Mouse (Mus musculus) heart, embryonic 11.5 days (tissue): Measurements from ENCODE around the gene Ppp1r11. TPM values are rescaled to one million over a fixed set of nuclear protein-coding genes. Genes with fewer than 3 reads are reported as not detected.

Experiments used
- ATAC-seq: fragments of 200-750 bp; cut with Nextera tagmentation; replicated peaks from 2 replicates; pipeline ENCODE4 v1.8.0; 2017; ENCODE audit warnings: moderate library complexity; ENCODE audit not compliant: insufficient number of reproducible peaks, low FRiP score, low TSS enrichment
- H3K27ac ChIP-seq: fragments of 300-500 bp; sonication (generic); 2 replicates; pipeline ENCODE4 v1.5.1; 2014; ENCODE audit warnings: mild to moderate bottlenecking, low read depth, low read length
- H3K27me3 ChIP-seq: fragments of 300-500 bp; sonication (generic); 2 replicates; pipeline ENCODE4 v1.6.1; 2014; ENCODE audit warnings: mild to moderate bottlenecking, low read length, mixed read lengths; ENCODE audit not compliant: control insufficient read depth, insufficient read depth
- H3K36me3 ChIP-seq: fragments of 300-500 bp; sonication (generic); 2 replicates; pipeline ENCODE4 v1.6.1; 2014; ENCODE audit warnings: mild to moderate bottlenecking, low read length, moderate library complexity, mixed read lengths; ENCODE audit not compliant: control insufficient read depth, insufficient read depth
- H3K4me1 ChIP-seq: fragments of 300-500 bp; sonication (generic); 2 replicates; pipeline ENCODE4 v1.6.1; 2014; ENCODE audit warnings: low read length; ENCODE audit not compliant: control insufficient read depth, insufficient read depth
- H3K4me2 ChIP-seq: fragments of 300-500 bp; sonication (generic); 2 replicates; pipeline ENCODE4 v1.6.1; 2014; ENCODE audit warnings: mild to moderate bottlenecking, moderate library complexity
- H3K4me3 ChIP-seq: fragments of 300-500 bp; sonication (generic); 2 replicates; pipeline ENCODE4 v1.5.1; 2014; ENCODE audit warnings: low read depth, low read length
- H3K9ac ChIP-seq: fragments of 300-500 bp; sonication (generic); 2 replicates; pipeline ENCODE4 v1.6.1; 2014; ENCODE audit warnings: mild to moderate bottlenecking, low read depth, low read length, moderate library complexity
- H3K9me3 ChIP-seq: fragments of 300-500 bp; sonication (generic); replicated peaks from 2 replicates; pipeline ENCODE4 v1.6.1; 2016; ENCODE audit warnings: low read length; ENCODE audit not compliant: control insufficient read depth
- WGBS: fragments of 180-500 bp; shearing (Covaris S2); extraction: QIAGEN DNeasy Blood & Tissue Kit; methylation state at CpG from one replicate; pipeline ENCODE4 v1.1.7; 2014; ENCODE audit not compliant: insufficient replicate concordance; 5-methylcytosine and 5-hydroxymethylcytosine counted together
- polyA plus RNA-seq: library from polyadenylated mRNA; unstranded; fragments of >200 nt; fragmentation: Nextera tagmentation; extraction: Ambion mirVana; gene quantifications from 2 replicates; pipeline ENCODE4 v1.2.1, GENCODE M21; 2014

The Ppp1r11 gene
- polyA plus RNA-seq, 1 experiment from 2014 or later, result 97.4 TPM

- no peaks in the 10 kb centered on the region for H3K4me1 ChIP-seq
- ATAC-seq, result no peak
- WGBS, result 8% methylated on average over 2 of the region's 2 CpGs
- no peak overlapping the region for H3K27ac ChIP-seq
- no peak overlapping the region for H3K9ac ChIP-seq
- H3K36me3 ChIP-seq, result no peaks in the 10 kb centered on the region
- H3K27me3 ChIP-seq, result 0 out of 2 replicates have a peak, but pooled peaks cover 3% of the 10 kb centered on the region
- H3K4me3 ChIP-seq, result no peak overlapping the region
- H3K4me2 ChIP-seq, result no peak overlapping the region
- H3K9me3 ChIP-seq, result no peaks in the 10 kb centered on the region
These were observed 37.4 kb downstream of the Ppp1r11 start for GRCm38 (mm10) chr17:36914108-36914507.

DNA sequence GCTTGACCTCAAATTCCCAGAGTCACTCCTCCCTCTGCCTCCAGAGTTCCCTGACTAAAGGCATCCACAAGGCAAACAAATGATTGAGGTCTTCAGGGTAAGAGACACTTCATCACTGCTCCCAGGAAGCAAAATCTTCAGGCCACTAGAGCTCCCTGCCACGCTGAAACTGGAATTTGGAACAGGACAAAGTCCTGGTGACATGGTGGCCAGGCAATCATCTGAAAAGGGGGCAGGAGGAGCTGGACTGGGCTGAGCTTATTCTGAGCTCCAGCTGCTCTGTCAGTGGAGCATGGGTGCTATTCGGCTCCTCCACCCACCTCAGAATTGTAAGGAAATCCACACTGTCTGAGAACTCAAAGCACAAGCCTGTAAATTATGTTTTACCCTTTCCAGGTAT, 39.5 kb downstream of the Ppp1r11 start:
- no peak overlapping the region for H3K4me2 ChIP-seq
- H3K9me3 ChIP-seq, result no peaks in the 10 kb centered on the region
- no peaks in the 10 kb centered on the region for H3K36me3 ChIP-seq
- no peaks in the 10 kb centered on the region for H3K4me1 ChIP-seq
- no peak overlapping the region for H3K4me3 ChIP-seq
- 63% methylated on average over 2 of the region's 2 CpGs for WGBS
- H3K27ac ChIP-seq, result no peak overlapping the region
- ATAC-seq, result no peak
- H3K9ac ChIP-seq, result no peak overlapping the region
- H3K27me3 ChIP-seq, result 0 out of 2 replicates have a peak, but pooled peaks cover 3% of the 10 kb centered on the region

DNA sequence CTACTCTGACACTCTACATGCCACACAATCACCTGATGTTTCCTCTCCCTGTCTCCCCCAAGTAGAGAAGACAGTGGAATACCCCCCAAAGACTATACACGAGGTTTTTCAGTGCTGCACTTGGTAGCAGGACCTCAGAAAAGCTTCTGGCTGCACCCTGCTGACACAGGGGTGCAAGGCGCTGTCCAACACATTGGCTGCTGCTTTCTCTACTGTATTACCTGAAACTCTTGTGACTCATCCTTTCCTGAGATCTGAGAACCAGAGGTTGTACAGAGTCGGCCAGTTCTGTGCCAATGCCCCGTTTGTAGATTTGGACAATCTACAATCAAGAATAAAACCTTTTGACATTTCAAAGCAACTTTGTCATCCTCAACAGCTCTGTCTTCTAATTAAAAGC, 41.7 kb downstream of the Ppp1r11 start:
- Histone ChIP-seq H3K9me3 (no peaks in the 10 kb centered on the region), H3K4me1 (no peaks in the 10 kb centered on the region), H3K36me3 (no peaks in the 10 kb centered on the region), H3K9ac (no peak overlapping the region), H3K27ac (no peak overlapping the region), H3K27me3 (0 out of 2 replicates have a peak, but pooled peaks cover 3% of the 10 kb centered on the region), H3K4me3 (no peak overlapping the region), H3K4me2 (no peak overlapping the region)
- ATAC-seq, result no peak
- 44% methylated on average over 4 of the region's 4 CpGs for WGBS

GRCm38 (mm10) chr17:36908235-36908634, 43.3 kb downstream of the Ppp1r11 start:
- 0 out of 2 replicates have a peak, but pooled peaks cover 3% of the 10 kb centered on the region for H3K27me3 ChIP-seq
- H3K4me1 ChIP-seq, result no peaks in the 10 kb centered on the region
- no peak overlapping the region for H3K9ac ChIP-seq
- no peak; the same call in 1 of the 2 replicates for ATAC-seq
- 61% methylated on average over 1 of the region's 1 CpGs for WGBS
- H3K4me2 ChIP-seq, result no peak overlapping the region
- no peak overlapping the region for H3K27ac ChIP-seq
- H3K36me3 ChIP-seq, result no peaks in the 10 kb centered on the region
- no peak overlapping the region for H3K4me3 ChIP-seq
- no peaks in the 10 kb centered on the region for H3K9me3 ChIP-seq

GRCm38 (mm10) chr17:36903651-36904050, 47.9 kb downstream of the Ppp1r11 start:
- H3K27ac ChIP-seq, result no peak overlapping the region
- ATAC-seq, result no peak
- H3K9ac ChIP-seq, result no peak overlapping the region
- H3K9me3 ChIP-seq, result no peaks in the 10 kb centered on the region
- H3K27me3 ChIP-seq, result no peaks in the 10 kb centered on the region
- no peak overlapping the region for H3K4me3 ChIP-seq
- no peaks in the 10 kb centered on the region for H3K4me1 ChIP-seq
- 59% methylated on average over 3 of the region's 3 CpGs for WGBS
- H3K36me3 ChIP-seq, result no peaks in the 10 kb centered on the region
- H3K4me2 ChIP-seq, result no peak overlapping the region

DNA sequence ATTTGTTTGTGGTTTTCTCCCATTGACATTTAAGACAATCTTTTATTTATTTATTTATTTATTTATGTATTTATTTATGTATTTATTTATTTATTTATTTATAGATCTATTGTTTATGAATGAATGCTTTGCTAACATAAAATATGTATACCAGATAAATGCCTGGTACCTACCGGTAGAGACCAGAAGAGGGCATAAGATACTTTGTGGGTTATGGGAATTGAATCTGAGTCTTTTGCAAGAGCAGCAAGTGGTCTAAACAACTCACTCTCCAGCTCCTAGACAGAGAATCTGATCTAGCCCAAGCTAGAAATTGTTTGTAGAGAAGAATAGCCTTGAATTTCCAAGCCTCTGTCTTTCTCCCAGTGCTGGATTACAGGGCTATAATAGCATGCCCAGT, 50.9 kb downstream of the Ppp1r11 start:
- H3K27me3 ChIP-seq, result no peaks in the 10 kb centered on the region
- WGBS, result 29% methylated on average over 1 of the region's 1 CpGs
- H3K4me1 ChIP-seq, result no peaks in the 10 kb centered on the region
- H3K9ac ChIP-seq, result no peak overlapping the region
- no peak overlapping the region for H3K4me2 ChIP-seq
- no peak overlapping the region for H3K4me3 ChIP-seq
- ATAC-seq, result no peak
- H3K36me3 ChIP-seq, result no peaks in the 10 kb centered on the region
- H3K27ac ChIP-seq, result no peak overlapping the region
- no peaks in the 10 kb centered on the region for H3K9me3 ChIP-seq

GRCm38 (mm10) chr17:36900001-36900400, 51.5 kb downstream of the Ppp1r11 start:
- Histone ChIP-seq H3K9me3 (no peaks in the 10 kb centered on the region), H3K9ac (no peak overlapping the region), H3K36me3 (no peaks in the 10 kb centered on the region), H3K4me3 (no peak overlapping the region), H3K4me1 (no peaks in the 10 kb centered on the region), H3K27me3 (no peaks in the 10 kb centered on the region), H3K4me2 (no peak overlapping the region), H3K27ac (no peak overlapping the region)
- ATAC-seq, result no peak
- 74% methylated on average over 5 of the region's 5 CpGs for WGBS

- Histone ChIP-seq H3K27me3 (no peaks in the 10 kb centered on the region), H3K36me3 (no peaks in the 10 kb centered on the region), H3K9me3 (no peaks in the 10 kb centered on the region), H3K9ac (no peak overlapping the region), H3K4me2 (no peak overlapping the region), H3K4me1 (no peaks in the 10 kb centered on the region), H3K27ac (no peak overlapping the region), H3K4me3 (no peak overlapping the region)
- ATAC-seq, result no peak
- WGBS, result 75% methylated on average over 4 of the region's 4 CpGs
These were observed 52.2 kb downstream of the Ppp1r11 start for GRCm38 (mm10) chr17:36899376-36899775.
